Mouse (Mus musculus) stomach, embryonic 16.5 days (tissue): ENCODE measurements around the gene Adam12. TPM values are rescaled to one million over a fixed set of nuclear protein-coding genes. Genes with fewer than 3 reads are reported as not detected.

Source experiments
- ATAC-seq: fragments of 200-750 bp; cut with Nextera tagmentation; 2 replicates; pipeline ENCODE4 v1.8.0; 2017; ENCODE audit warnings: moderate number of reproducible peaks, moderate TSS enrichment; ENCODE audit not compliant: insufficient read depth, low FRiP score
- H3K27ac ChIP-seq: fragments of 300-500 bp; sonication (generic); 2 replicates; pipeline ENCODE4 v1.5.1; 2014; ENCODE audit warnings: low read length
- H3K27me3 ChIP-seq: fragments of 300-500 bp; sonication (generic); 2 replicates; pipeline ENCODE4 v1.6.1; 2014; ENCODE audit warnings: low read length, control low read depth, mixed read lengths; ENCODE audit not compliant: control insufficient read depth, insufficient read depth
- H3K36me3 ChIP-seq: fragments of 300-500 bp; sonication (generic); 2 replicates; pipeline ENCODE4 v1.6.1; 2014; ENCODE audit warnings: low read length; ENCODE audit not compliant: control insufficient read depth, insufficient read depth
- H3K4me1 ChIP-seq: fragments of 300-500 bp; sonication (generic); 2 replicates; pipeline ENCODE4 v1.6.1; 2014; ENCODE audit warnings: low read length, control low read depth, mixed read lengths; ENCODE audit not compliant: control insufficient read depth, insufficient read depth
- H3K4me2 ChIP-seq: fragments of 300-500 bp; sonication (generic); 2 replicates; pipeline ENCODE4 v1.6.1; 2014; ENCODE audit warnings: low read depth, low read length, mixed read lengths
- H3K4me3 ChIP-seq: fragments of 300-500 bp; sonication (generic); replicated peaks from 2 replicates; pipeline ENCODE4 v1.5.1; 2014; ENCODE audit warnings: mild to moderate bottlenecking, low read length
- H3K9ac ChIP-seq: fragments of 300-500 bp; sonication (generic); 2 replicates; pipeline ENCODE4 v1.6.1; 2014; ENCODE audit warnings: low read length
- H3K9me3 ChIP-seq: fragments of 300-500 bp; sonication (generic); replicated peaks from 2 replicates; pipeline ENCODE4 v1.6.1; 2016; ENCODE audit warnings: low read length, control low read depth; ENCODE audit not compliant: control insufficient read depth
- WGBS: fragments of 180-500 bp; shearing (Covaris S2); extraction: QIAGEN DNeasy Blood & Tissue Kit; methylation state at CpG from one replicate; pipeline ENCODE4 v1.1.7; 2014; 5-methylcytosine and 5-hydroxymethylcytosine counted together
- polyA plus RNA-seq: library from polyadenylated mRNA; unstranded; fragments of >200 nt; fragmentation: Nextera tagmentation; extraction: Ambion mirVana; gene quantifications from 2 replicates; pipeline ENCODE4 v1.2.1, GENCODE M21; 2015

The Adam12 gene
- polyA plus RNA-seq, 1 experiment from 2014 or later = 4.4 TPM

GRCm38 (mm10) chr7:133937473-133937872 is 294.5 kb downstream of the Adam12 start:
- Histone ChIP-seq H3K4me1 (peaks cover 8% of the 10 kb centered on the region), H3K36me3 (no peaks in the 10 kb centered on the region), H3K9me3 (no peaks in the 10 kb centered on the region), H3K4me2 (no peak overlapping the region), H3K9ac (no peak overlapping the region), H3K4me3 (no peak overlapping the region), H3K27me3 (peaks cover 8% of the 10 kb centered on the region; the same call in 1 of the 2 replicates), H3K27ac (no peak overlapping the region)
- WGBS = 77% methylated on average over 3 of the region's 3 CpGs
- ATAC-seq = no peak

GRCm38 (mm10) chr7:133936377-133936776 is 295.6 kb downstream of the Adam12 start:
- Histone ChIP-seq H3K27me3 (peaks cover 12% of the 10 kb centered on the region), H3K36me3 (no peaks in the 10 kb centered on the region), H3K9ac (no peak overlapping the region), H3K4me3 (no peak overlapping the region), H3K27ac (no peak overlapping the region), H3K9me3 (no peaks in the 10 kb centered on the region), H3K4me1 (peaks cover 8% of the 10 kb centered on the region), H3K4me2 (no peak overlapping the region)
- no peak for ATAC-seq
- WGBS = 73% methylated on average over 4 of the region's 4 CpGs

DNA sequence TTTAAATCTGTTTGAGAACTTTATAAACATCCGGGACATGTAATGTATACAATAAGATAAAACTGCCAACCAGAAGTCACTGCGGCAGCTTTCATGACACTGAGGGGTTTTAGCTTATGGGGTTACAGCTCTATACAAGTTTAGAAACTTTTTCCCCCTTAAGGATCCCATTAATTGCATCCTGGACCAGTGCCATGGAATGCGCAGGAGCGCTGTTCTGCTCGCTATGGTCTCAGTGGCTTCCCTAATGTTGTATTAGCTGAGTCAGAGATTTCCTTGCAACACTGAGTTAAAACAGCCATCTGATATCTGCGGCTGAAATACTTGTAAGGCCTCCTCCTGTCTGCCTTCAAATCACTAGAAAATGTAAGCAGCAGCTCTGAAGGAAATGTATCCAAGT is 298.6 kb downstream of the Adam12 start:
- Histone ChIP-seq H3K4me1 (peaks cover 8% of the 10 kb centered on the region), H3K9ac (no peak overlapping the region), H3K36me3 (no peaks in the 10 kb centered on the region), H3K4me3 (no peak overlapping the region), H3K27me3 (peaks cover 17% of the 10 kb centered on the region), H3K4me2 (no peak overlapping the region), H3K9me3 (no peaks in the 10 kb centered on the region), H3K27ac (no peak overlapping the region)
- ATAC-seq = peak; percentile 57; the same call in 1 of the 2 replicates
- WGBS = 26% methylated on average over 6 of the region's 6 CpGs

- 91% methylated on average over 11 of the region's 11 CpGs for WGBS
- no peak overlapping the region for H3K4me3 ChIP-seq
- H3K4me2 ChIP-seq = no peak overlapping the region
- no peak overlapping the region for H3K9ac ChIP-seq
- H3K36me3 ChIP-seq = no peaks in the 10 kb centered on the region
- H3K4me1 ChIP-seq = peaks cover 8% of the 10 kb centered on the region
- peaks cover 14% of the 10 kb centered on the region for H3K27me3 ChIP-seq
- no peak overlapping the region for H3K27ac ChIP-seq
- ATAC-seq = no peak
- H3K9me3 ChIP-seq = no peaks in the 10 kb centered on the region
Observed at GRCm38 (mm10) chr7:133931481-133931880, 300.5 kb downstream of the Adam12 start.

GRCm38 (mm10) chr7:133928981-133929380 is 303.0 kb downstream of the Adam12 start:
- no peak overlapping the region for H3K9ac ChIP-seq
- H3K36me3 ChIP-seq = no peaks in the 10 kb centered on the region
- H3K27me3 ChIP-seq = peaks cover 9% of the 10 kb centered on the region
- H3K4me3 ChIP-seq = no peak overlapping the region
- H3K4me2 ChIP-seq = no peak overlapping the region
- peaks cover 4% of the 10 kb centered on the region for H3K4me1 ChIP-seq
- H3K9me3 ChIP-seq = no peaks in the 10 kb centered on the region
- 89% methylated on average over 3 of the region's 3 CpGs for WGBS
- no peak for ATAC-seq
- H3K27ac ChIP-seq = no peak overlapping the region

DNA sequence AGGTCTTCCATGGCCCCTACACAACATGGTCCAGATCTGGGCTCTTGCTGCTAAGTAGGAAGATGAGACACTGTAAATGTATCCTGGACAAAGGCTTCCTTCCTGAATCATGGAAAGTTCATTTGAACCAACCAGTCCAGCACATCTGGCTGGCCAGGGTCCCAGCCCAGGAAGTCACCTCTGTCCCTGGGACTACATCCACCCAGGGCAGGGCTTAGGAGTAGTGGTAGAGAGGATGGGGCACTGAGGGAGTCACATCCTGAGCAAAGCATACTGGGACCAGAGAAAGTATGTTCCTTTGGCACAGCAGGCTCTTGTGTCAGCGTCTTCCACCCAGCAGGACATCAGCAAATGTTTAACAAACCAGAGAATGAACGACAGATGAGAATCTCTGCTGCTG is 306.2 kb downstream of the Adam12 start:
- H3K9me3 ChIP-seq = no peaks in the 10 kb centered on the region
- WGBS = 63% methylated on average over 2 of the region's 2 CpGs
- no peaks in the 10 kb centered on the region for H3K36me3 ChIP-seq
- H3K4me3 ChIP-seq = no peak overlapping the region
- no peak overlapping the region for H3K4me2 ChIP-seq
- no peak for ATAC-seq
- no peak overlapping the region for H3K9ac ChIP-seq
- H3K27me3 ChIP-seq = peaks cover 1% of the 10 kb centered on the region; the same call in 1 of the 2 replicates
- no peak overlapping the region for H3K27ac ChIP-seq
- H3K4me1 ChIP-seq = peaks cover 5% of the 10 kb centered on the region; the same call in 1 of the 2 replicates

- no peak overlapping the region for H3K4me3 ChIP-seq
- ATAC-seq = peak; percentile 57; the same call in 1 of the 2 replicates
- peaks cover 5% of the 10 kb centered on the region; the same call in 1 of the 2 replicates for H3K4me1 ChIP-seq
- no peak overlapping the region; the same call in 1 of the 2 replicates for H3K27ac ChIP-seq
- no peaks in the 10 kb centered on the region; the same call in 1 of the 2 replicates for H3K27me3 ChIP-seq
- no peaks in the 10 kb centered on the region for H3K9me3 ChIP-seq
- no peak overlapping the region for H3K9ac ChIP-seq
- H3K4me2 ChIP-seq = no peak overlapping the region
- H3K36me3 ChIP-seq = no peaks in the 10 kb centered on the region
- WGBS = 29% methylated on average over 6 of the region's 6 CpGs
Observed at GRCm38 (mm10) chr7:133923994-133924393, 308.0 kb downstream of the Adam12 start.

DNA sequence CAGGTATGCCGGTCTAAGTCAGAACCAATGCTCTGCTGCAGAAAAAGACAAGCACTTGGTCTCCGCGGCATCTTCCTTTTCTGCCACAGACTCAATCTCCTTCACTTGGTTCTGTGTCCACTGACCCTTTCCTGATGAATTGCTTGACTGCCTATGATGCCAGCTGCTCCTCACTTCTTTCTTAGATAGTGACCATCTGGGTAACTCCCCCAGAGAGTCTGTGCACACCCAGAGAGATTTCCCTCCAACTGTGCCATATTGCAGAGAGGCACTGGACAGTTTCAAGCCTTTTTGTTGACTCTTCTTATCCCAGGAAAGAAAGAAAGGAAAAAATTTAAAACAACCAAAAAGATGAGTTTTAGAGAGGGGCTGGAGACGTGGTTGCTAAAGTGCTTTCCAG is 310.7 kb downstream of the Adam12 start:
- no peaks in the 10 kb centered on the region for H3K27me3 ChIP-seq
- no peak for ATAC-seq
- peaks cover 5% of the 10 kb centered on the region; the same call in 1 of the 2 replicates for H3K4me1 ChIP-seq
- H3K27ac ChIP-seq = no peak overlapping the region
- H3K36me3 ChIP-seq = no peaks in the 10 kb centered on the region
- WGBS = 92% methylated on average over 4 of the region's 4 CpGs
- H3K9me3 ChIP-seq = no peaks in the 10 kb centered on the region
- H3K4me2 ChIP-seq = no peak overlapping the region
- no peak overlapping the region for H3K9ac ChIP-seq
- no peak overlapping the region for H3K4me3 ChIP-seq

- Histone ChIP-seq H3K36me3 (no peaks in the 10 kb centered on the region), H3K27me3 (no peaks in the 10 kb centered on the region), H3K9ac (no peak overlapping the region), H3K9me3 (no peaks in the 10 kb centered on the region), H3K4me3 (no peak overlapping the region), H3K4me1 (peaks cover 5% of the 10 kb centered on the region; the same call in 1 of the 2 replicates), H3K27ac (no peak overlapping the region), H3K4me2 (no peak overlapping the region)
- no peak for ATAC-seq
- WGBS = 66% methylated on average over 7 of the region's 7 CpGs
Observed at GRCm38 (mm10) chr7:133920724-133921123, 311.2 kb downstream of the Adam12 start.
